Comparison of ENCODE assay signal across 15 mouse cellular contexts in the genomic region with DNA sequence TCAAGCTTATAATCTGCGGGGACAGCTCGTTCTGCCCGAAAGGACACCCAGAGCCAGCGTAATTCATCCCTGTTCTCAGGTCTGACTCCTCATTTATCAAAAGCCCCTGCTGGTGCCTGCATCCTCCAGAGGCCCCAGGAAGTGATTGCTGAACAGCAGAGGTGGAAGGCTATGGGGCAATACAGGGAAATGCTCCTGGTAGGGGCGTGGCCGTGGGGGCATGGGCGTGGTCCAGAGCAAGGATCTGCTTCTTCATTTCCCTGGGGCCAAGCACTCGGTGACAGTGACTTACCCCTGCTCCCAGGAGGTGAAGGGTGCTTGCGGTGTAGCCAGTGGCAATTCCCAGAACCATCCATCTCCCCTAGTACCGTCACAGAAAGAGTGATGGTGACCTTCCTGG.
A peak's percentile ranks its signal among the peaks of the same experiment; 100 is the strongest.
DNase-seq lines count a peak whose midpoint lies in the region; ATAC-seq and TF ChIP-seq lines count a peak whose summit lies in the region.
"Had no signal": no experiment of that assay in that cellular context is flagged by ENCODE, and none has a peak within 500 bp of the region (broad histone marks: within the 10 kb centered on the region; RNA-seq: fewer than 3 reads in every experiment).

No protein-coding gene starts in this region.

- peak overlapping the region; percentile 44; the same call in 1 of the 2 replicates for H3K27ac ChIP-seq in forebrain, embryonic 10.5 days
- no peak overlapping the region for H3K27ac ChIP-seq in forebrain, embryonic 11.5 days (ENCODE audit: low read depth, low read length)
- no peak overlapping the region; the same call in 1 of the 2 replicates for H3K27ac ChIP-seq in MEL (ENCODE audit: control insufficient read depth, low read depth, low read length)
- H3K27ac ChIP-seq in intestine, embryonic 16.5 days (ENCODE audit: low read length), result peak overlapping the region; percentile 41
- H3K27ac ChIP-seq: embryonic facial prominence, embryonic 12.5 days had no signal

- H3K27me3 ChIP-seq in forebrain, embryonic 10.5 days (ENCODE audit: poor library complexity, severe bottlenecking), result peaks cover 82% of the 10 kb centered on the region
- peaks cover 2% of the 10 kb centered on the region; the same call in 1 of the 2 replicates for H3K27me3 ChIP-seq in forebrain, embryonic 11.5 days (ENCODE audit: control insufficient read depth, insufficient read depth, low read length)
- no peaks in the 10 kb centered on the region for H3K27me3 ChIP-seq in MEL (ENCODE audit: control insufficient read depth in 1 of 2, insufficient read depth in 2 of 2, low read length in 2 of 2)
- no peaks in the 10 kb centered on the region for H3K27me3 ChIP-seq in intestine, embryonic 16.5 days (replicated peaks; ENCODE audit: control insufficient read depth, insufficient read depth, low read length)

- no peak for TF ChIP-seq RAD21 in MEL (IDR thresholded peaks at IDR 0.05; ENCODE audit: low read depth, low read length)

- no peak for TF ChIP-seq POLR2A in MEL (IDR thresholded peaks at IDR 0.05; ENCODE audit: control insufficient read depth in 1 of 2, insufficient read depth in 1 of 2, low read depth in 1 of 2, low read length in 2 of 2, poor library complexity in 1 of 2)

- no peak overlapping the region for H3K9ac ChIP-seq in forebrain, embryonic 11.5 days (ENCODE audit: low read length)
- no peak overlapping the region for H3K9ac ChIP-seq in MEL (ENCODE audit: control insufficient read depth, low read depth, low read length, poor library complexity, severe bottlenecking)
- peak overlapping the region; percentile 48; the same call in 1 of the 2 replicates for H3K9ac ChIP-seq in intestine, embryonic 16.5 days (ENCODE audit: low read depth, low read length)
- H3K9ac ChIP-seq: embryonic facial prominence, embryonic 12.5 days; forebrain, postnatal 0 days had no signal

- no peak for TF ChIP-seq EP300 in MEL (IDR thresholded peaks at IDR 0.05; ENCODE audit: low read depth in 1 of 2, low read length in 2 of 2)

- no peaks in the 10 kb centered on the region for H3K79me2 ChIP-seq in MEL (ENCODE audit: control insufficient read depth, insufficient read depth, low read length, poor library complexity)

- 63% methylated on average over 10 of the region's 10 CpGs for WGBS in forebrain, embryonic 10.5 days
- 62% methylated on average over 10 of the region's 10 CpGs for WGBS in forebrain, embryonic 11.5 days
- WGBS in intestine, embryonic 16.5 days, result 42% methylated on average over 10 of the region's 10 CpGs

- no peak for TF ChIP-seq CTCF in MEL (IDR thresholded peaks at IDR 0.05 in 2 of 3, conservative IDR thresholded peaks at IDR 0.05 in 1 of 3; ENCODE audit: control insufficient read depth in 1 of 3, insufficient read depth in 1 of 3, low read depth in 2 of 3, low read length in 3 of 3, poor library complexity in 1 of 3, severe bottlenecking in 1 of 3)

- no peak for DNase-seq in forebrain, embryonic 10.5 days (ENCODE audit: extremely low spot score, low spot score)
- DNase-seq in forebrain, embryonic 11.5 days (ENCODE audit: low spot score), result no peak
- peak; percentile 77 for DNase-seq in MEL (ENCODE audit: low read depth, low spot score)
- DNase-seq in lung, postnatal 25 days (ENCODE audit: low spot score), result peak; percentile 54
- no peak for DNase-seq in layer of hippocampus, adult 18-20 months (ENCODE audit: low spot score in 2 of 2)
- DNase-seq in gastrocnemius, adult 18-20 months (ENCODE audit: low spot score), result no peak
- DNase-seq: adrenal gland, adult 8-10 months; cerebellum, adult 2 months; forebrain, postnatal 0 days; heart, adult 18-20 months; left cerebral cortex, postnatal 4 days; right cerebral cortex, postnatal 25 days had no signal

- no peak overlapping the region for H3K4me3 ChIP-seq in forebrain, embryonic 10.5 days
- no peak overlapping the region for H3K4me3 ChIP-seq in forebrain, embryonic 11.5 days (ENCODE audit: low read depth, low read length)
- H3K4me3 ChIP-seq in MEL (ENCODE audit: control insufficient read depth in 1 of 2, insufficient read depth in 1 of 2, low read depth in 2 of 2, low read length in 2 of 2), result no peak overlapping the region
- H3K4me3 ChIP-seq in intestine, embryonic 16.5 days (ENCODE audit: low read length), result no peak overlapping the region
- H3K4me3 ChIP-seq: embryonic facial prominence, embryonic 12.5 days had no signal

- H3K9me3 ChIP-seq in forebrain, embryonic 10.5 days, result no peaks in the 10 kb centered on the region
- H3K9me3 ChIP-seq in forebrain, embryonic 11.5 days (ENCODE audit: control insufficient read depth, low read length), result no peaks in the 10 kb centered on the region
- no peaks in the 10 kb centered on the region for H3K9me3 ChIP-seq in MEL (replicated peaks; ENCODE audit: insufficient read depth, low read length)
- no peaks in the 10 kb centered on the region for H3K9me3 ChIP-seq in intestine, embryonic 16.5 days (ENCODE audit: control insufficient read depth, low read length)
- H3K9me3 ChIP-seq: embryonic facial prominence, embryonic 12.5 days had no signal

- H3K36me3 ChIP-seq in forebrain, embryonic 10.5 days (replicated peaks), result no peaks in the 10 kb centered on the region
- H3K36me3 ChIP-seq in forebrain, embryonic 11.5 days (ENCODE audit: control insufficient read depth, insufficient read depth, low read length), result no peaks in the 10 kb centered on the region
- peaks cover 0 to 3% of the 10 kb centered on the region in 2 experiments; a peak in 2 of 4 replicates for H3K36me3 ChIP-seq in MEL (ENCODE audit: control insufficient read depth in 1 of 2, insufficient read depth in 2 of 2, low read length in 2 of 2)
- no peaks in the 10 kb centered on the region for H3K36me3 ChIP-seq in intestine, embryonic 16.5 days (ENCODE audit: control insufficient read depth, insufficient read depth, low read length)
- H3K36me3 ChIP-seq: embryonic facial prominence, embryonic 12.5 days had no signal

- ATAC-seq in forebrain, embryonic 11.5 days (replicated peaks; ENCODE audit: low FRiP score), result no peak
- ATAC-seq in intestine, embryonic 16.5 days, result peak; percentile 63
- no peak for ATAC-seq in frontal cortex, adult (ENCODE audit: low TSS enrichment)
- ATAC-seq: forebrain, postnatal 0 days had no signal

- peaks cover 72% of the 10 kb centered on the region for H3K4me1 ChIP-seq in forebrain, embryonic 10.5 days
- peaks cover 26% of the 10 kb centered on the region for H3K4me1 ChIP-seq in forebrain, embryonic 11.5 days (replicated peaks; ENCODE audit: control insufficient read depth, insufficient read depth, low read length)
- peaks cover 0 to 11% of the 10 kb centered on the region in 2 experiments; a peak in 3 of 4 replicates for H3K4me1 ChIP-seq in MEL (ENCODE audit: control insufficient read depth in 1 of 2, insufficient read depth in 2 of 2, low read length in 2 of 2)
- H3K4me1 ChIP-seq in intestine, embryonic 16.5 days (ENCODE audit: control insufficient read depth, insufficient read depth, low read length), result peaks cover 54% of the 10 kb centered on the region

- H3K4me2 ChIP-seq in forebrain, embryonic 11.5 days (ENCODE audit: low read depth, low read length, severe bottlenecking), result no peak overlapping the region
- 0 out of 2 replicates have a peak overlapping the region, but pooled peaks have one; percentile 16 for H3K4me2 ChIP-seq in intestine, embryonic 16.5 days (ENCODE audit: low read depth, low read length)
- H3K4me2 ChIP-seq: embryonic facial prominence, embryonic 12.5 days had no signal

TF ChIP-seq in MEL, 35 proteins besides CTCF, POLR2A, EP300 and RAD21:
- TF ChIP-seq CHD2 (IDR thresholded peaks at IDR 0.05; ENCODE audit: low read length) (no peak), MYB (IDR thresholded peaks at IDR 0.05; ENCODE audit: low read depth, low read length) (no peak), NELFE (IDR thresholded peaks at IDR 0.05; ENCODE audit: low read depth, low read length) (no peak), ZNF384 (IDR thresholded peaks at IDR 0.05; ENCODE audit: low read depth, low read length) (no peak), MEF2A (IDR thresholded peaks at IDR 0.05; ENCODE audit: extremely low read depth, insufficient replicate concordance, low read depth, low read length, poor library complexity, severe bottlenecking) (no peak), E2F4 (IDR thresholded peaks at IDR 0.05; ENCODE audit: borderline replicate concordance, low read depth, low read length) (no peak), RCOR1 (IDR thresholded peaks at IDR 0.05; ENCODE audit: low read depth, low read length) (no peak), MAX (IDR thresholded peaks at IDR 0.05; ENCODE audit: low read length) (no peak), MAFK (IDR thresholded peaks at IDR 0.05; ENCODE audit: borderline replicate concordance, low read depth, low read length) (no peak), MYC (IDR thresholded peaks at IDR 0.05; ENCODE audit: low read depth, low read length) (no peak), ZC3H11A (IDR thresholded peaks at IDR 0.05; ENCODE audit: low read depth, low read length) (no peak), ETS1 (IDR thresholded peaks at IDR 0.05; ENCODE audit: low read depth, low read length) (no peak), SMC3 (IDR thresholded peaks at IDR 0.05; ENCODE audit: low read depth, low read length) (no peak), GATA1 (IDR thresholded peaks at IDR 0.05; ENCODE audit: low read depth, low read length) (no peak)
TF ChIP-seq in MEL: peak in this region for 0.

Comparison
In these comparisons a context has a peak if more than half of its experiments do, and no peak if none do; other contexts are left out.
1. H3K27ac ChIP-seq: peak in forebrain, embryonic 10.5 days (single experiment) and intestine, embryonic 16.5 days (single experiment); none in forebrain, embryonic 11.5 days (single experiment) and MEL (single experiment).
2. DNase-seq: peak in MEL (single experiment) and lung, postnatal 25 days (single experiment); none in forebrain, embryonic 10.5 days (single experiment), forebrain, embryonic 11.5 days (single experiment), layer of hippocampus, adult 18-20 months (0 of 2) and gastrocnemius, adult 18-20 months (single experiment).